Mouse (Mus musculus): ENCODE data around the gene Tnfrsf9. TPM values are rescaled to one million over a fixed set of nuclear protein-coding genes. Genes with fewer than 3 reads are reported as not detected.

The Tnfrsf9 gene
- polyA plus RNA-seq, 1 experiment: 1.0 TPM

- no peak for DNase-seq
- Histone ChIP-seq H3K4me1 (ENCODE audit: control insufficient read depth, insufficient read depth, low read length) (no peaks in the 10 kb centered on the region), H3K4me3 (replicated peaks; ENCODE audit: extremely low read depth, low read depth, low read length) (no peak overlapping the region)
- TF ChIP-seq CTCF (IDR thresholded peaks at IDR 0.05; ENCODE audit: insufficient read depth, low read length) (no peak), POLR2A (IDR thresholded peaks at IDR 0.05; ENCODE audit: borderline replicate concordance, extremely low read depth, low read depth, low read length) (no peak)
- 72% methylated on average over 6 of the region's 6 CpGs for WGBS
Measured at GRCm38 (mm10) chr4:150924936-150925335, 10.6 kb downstream of the Tnfrsf9 start.

DNA sequence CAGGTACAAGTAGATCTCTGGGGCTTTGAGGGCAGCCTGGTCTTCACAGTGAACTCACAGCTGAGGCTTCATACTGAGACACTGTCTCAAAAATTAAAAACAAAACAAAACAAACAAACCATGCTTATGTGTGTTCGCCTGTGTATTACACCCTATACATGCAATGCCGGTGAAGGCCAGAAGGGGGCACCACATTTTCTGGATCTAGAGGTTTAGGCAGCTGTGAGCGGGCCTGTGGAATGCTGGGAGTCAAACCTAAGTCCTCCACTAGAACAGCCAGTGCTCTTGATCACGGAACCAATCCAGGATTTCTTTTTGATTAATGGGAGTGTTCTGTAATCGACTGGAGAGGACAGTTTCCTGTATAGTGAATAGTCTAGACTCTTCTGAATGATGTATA, 11.6 kb downstream of the Tnfrsf9 start:
- DNase-seq: no peak
- 48% methylated on average over 5 of the region's 5 CpGs for WGBS
- Histone ChIP-seq H3K4me1 (ENCODE audit: control insufficient read depth, insufficient read depth, low read length) (no peaks in the 10 kb centered on the region), H3K4me3 (replicated peaks; ENCODE audit: extremely low read depth, low read depth, low read length) (no peak overlapping the region)
- TF ChIP-seq CTCF (IDR thresholded peaks at IDR 0.05; ENCODE audit: insufficient read depth, low read length): no peak
- no peak for TF ChIP-seq POLR2A (IDR thresholded peaks at IDR 0.05; ENCODE audit: borderline replicate concordance, extremely low read depth, low read depth, low read length)

- Histone ChIP-seq H3K4me3 (replicated peaks; ENCODE audit: extremely low read depth, low read depth, low read length) (no peak overlapping the region), H3K4me1 (ENCODE audit: control insufficient read depth, insufficient read depth, low read length) (no peaks in the 10 kb centered on the region)
- 45% methylated on average over 14 of the region's 14 CpGs for WGBS
- no peak for TF ChIP-seq CTCF (IDR thresholded peaks at IDR 0.05; ENCODE audit: insufficient read depth, low read length)
- TF ChIP-seq POLR2A (IDR thresholded peaks at IDR 0.05; ENCODE audit: borderline replicate concordance, extremely low read depth, low read depth, low read length): no peak
- no peak for DNase-seq
Measured at GRCm38 (mm10) chr4:150926924-150927705, 12.8 kb downstream of the Tnfrsf9 start.

GRCm38 (mm10) chr4:150927789-150928188, 13.4 kb downstream of the Tnfrsf9 start:
- no peaks in the 10 kb centered on the region for H3K4me1 ChIP-seq (ENCODE audit: control insufficient read depth, insufficient read depth, low read length)
- 29% methylated on average over 10 of the region's 10 CpGs for WGBS
- H3K4me3 ChIP-seq (replicated peaks; ENCODE audit: extremely low read depth, low read depth, low read length): no peak overlapping the region
- DNase-seq: no peak
- no peak for TF ChIP-seq POLR2A (IDR thresholded peaks at IDR 0.05; ENCODE audit: borderline replicate concordance, extremely low read depth, low read depth, low read length)
- TF ChIP-seq CTCF (IDR thresholded peaks at IDR 0.05; ENCODE audit: insufficient read depth, low read length): no peak

GRCm38 (mm10) chr4:150933503-150933902, 19.1 kb downstream of the Tnfrsf9 start:
- no peak for DNase-seq
- TF ChIP-seq POLR2A (IDR thresholded peaks at IDR 0.05; ENCODE audit: borderline replicate concordance, extremely low read depth, low read depth, low read length) (no peak), CTCF (IDR thresholded peaks at IDR 0.05; ENCODE audit: insufficient read depth, low read length) (no peak)
- 62% methylated on average over 1 of the region's 1 CpGs for WGBS
- Histone ChIP-seq H3K4me3 (replicated peaks; ENCODE audit: extremely low read depth, low read depth, low read length) (no peak overlapping the region), H3K4me1 (ENCODE audit: control insufficient read depth, insufficient read depth, low read length) (no peaks in the 10 kb centered on the region)

DNA sequence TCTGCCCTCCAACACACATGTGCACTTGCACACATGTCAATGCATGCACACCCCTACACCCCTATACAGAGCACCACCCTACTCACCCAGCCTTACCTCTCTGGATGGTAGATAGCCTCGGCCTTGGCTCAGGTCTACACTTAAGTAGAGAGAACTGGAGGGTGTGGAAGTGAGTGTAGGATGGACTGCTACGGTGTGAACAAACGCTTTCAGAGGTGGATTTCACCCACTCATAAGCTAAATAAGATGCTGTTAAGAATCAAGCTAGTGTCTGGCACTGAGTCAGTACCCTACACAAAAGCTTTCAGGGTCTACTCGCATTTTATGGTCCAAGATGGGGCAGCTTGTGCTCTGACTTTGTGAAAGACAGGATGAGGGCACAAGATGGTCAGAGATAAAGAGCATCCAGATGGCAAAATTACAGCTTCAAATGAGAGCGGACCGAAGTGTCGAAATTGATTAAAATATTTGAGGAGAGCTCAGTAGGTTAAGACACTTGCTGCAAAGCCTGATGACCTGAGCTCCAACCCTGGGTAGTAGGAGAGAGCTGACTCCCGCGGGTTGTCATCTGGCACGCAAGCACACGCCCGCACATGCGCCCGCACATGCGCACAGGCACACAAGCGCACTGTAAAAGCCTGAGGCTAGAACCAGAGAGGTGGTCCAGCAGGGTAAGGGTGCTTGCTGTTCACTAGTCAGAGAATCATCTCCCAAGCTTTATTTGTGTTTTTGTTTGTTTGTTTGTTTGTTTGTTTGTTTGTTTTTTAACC, 23.1 kb downstream of the Tnfrsf9 start:
- 65% methylated on average over 16 of the region's 16 CpGs for WGBS
- Histone ChIP-seq H3K4me3 (replicated peaks; ENCODE audit: extremely low read depth, low read depth, low read length) (no peak overlapping the region), H3K4me1 (ENCODE audit: control insufficient read depth, insufficient read depth, low read length) (no peaks in the 10 kb centered on the region)
- no peak for DNase-seq
- TF ChIP-seq CTCF (IDR thresholded peaks at IDR 0.05; ENCODE audit: insufficient read depth, low read length): no peak
- TF ChIP-seq POLR2A (IDR thresholded peaks at IDR 0.05; ENCODE audit: borderline replicate concordance, extremely low read depth, low read depth, low read length): no peak

- WGBS: 15% methylated on average over 14 of the region's 14 CpGs
Measured at GRCm38 (mm10) chr4:150938063-150938452, 23.7 kb downstream of the Tnfrsf9 start.

DNA sequence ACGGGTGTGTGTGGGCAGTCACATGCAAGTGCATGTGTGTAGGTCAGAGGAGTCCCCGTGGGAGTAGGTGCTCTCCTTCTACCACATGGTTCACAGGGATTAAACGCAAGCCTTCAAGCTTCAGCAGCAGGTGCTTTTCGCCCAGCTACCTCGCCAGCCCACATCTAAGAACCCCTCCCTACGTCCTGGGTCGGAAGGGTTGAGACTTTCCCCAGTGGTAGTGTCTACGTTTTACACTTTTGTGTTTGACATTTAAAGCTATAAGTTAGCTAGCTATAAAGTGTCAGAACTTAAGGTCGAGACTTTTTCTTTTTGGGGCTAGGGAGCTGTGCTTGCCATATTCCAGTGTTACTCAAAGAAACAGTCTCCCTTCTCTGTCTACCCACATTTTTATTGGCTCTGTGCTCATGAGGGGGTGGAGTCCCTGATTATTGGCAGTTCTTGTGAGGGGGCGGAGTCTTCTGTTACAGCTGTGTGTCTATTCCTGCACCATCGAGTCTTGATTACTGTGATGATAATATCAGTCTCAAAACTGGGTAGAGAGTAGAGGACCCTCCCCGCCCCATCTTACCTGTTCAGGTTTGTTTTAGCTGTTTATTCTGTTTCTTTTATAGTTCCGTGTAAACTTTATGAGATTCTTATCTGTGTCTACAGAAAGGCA, 25.8 kb downstream of the Tnfrsf9 start:
- no peak for DNase-seq
- 55% methylated on average over 13 of the region's 13 CpGs for WGBS
- Histone ChIP-seq H3K4me1 (ENCODE audit: control insufficient read depth, insufficient read depth, low read length) (no peaks in the 10 kb centered on the region), H3K4me3 (replicated peaks; ENCODE audit: extremely low read depth, low read depth, low read length) (no peak overlapping the region)
- no peak for TF ChIP-seq CTCF (IDR thresholded peaks at IDR 0.05; ENCODE audit: insufficient read depth, low read length)
- no peak for TF ChIP-seq POLR2A (IDR thresholded peaks at IDR 0.05; ENCODE audit: borderline replicate concordance, extremely low read depth, low read depth, low read length)

More at GRCm38 (mm10) chr4:150938063-150938452, 23.7 kb downstream of the Tnfrsf9 start:
- no peak for TF ChIP-seq POLR2A (IDR thresholded peaks at IDR 0.05; ENCODE audit: borderline replicate concordance, extremely low read depth, low read depth, low read length)
- no peak for TF ChIP-seq CTCF (IDR thresholded peaks at IDR 0.05; ENCODE audit: insufficient read depth, low read length)
- H3K4me3 ChIP-seq (replicated peaks; ENCODE audit: extremely low read depth, low read depth, low read length): no peak overlapping the region
- DNase-seq: no peak
- H3K4me1 ChIP-seq (ENCODE audit: control insufficient read depth, insufficient read depth, low read length): no peaks in the 10 kb centered on the region

DNA sequence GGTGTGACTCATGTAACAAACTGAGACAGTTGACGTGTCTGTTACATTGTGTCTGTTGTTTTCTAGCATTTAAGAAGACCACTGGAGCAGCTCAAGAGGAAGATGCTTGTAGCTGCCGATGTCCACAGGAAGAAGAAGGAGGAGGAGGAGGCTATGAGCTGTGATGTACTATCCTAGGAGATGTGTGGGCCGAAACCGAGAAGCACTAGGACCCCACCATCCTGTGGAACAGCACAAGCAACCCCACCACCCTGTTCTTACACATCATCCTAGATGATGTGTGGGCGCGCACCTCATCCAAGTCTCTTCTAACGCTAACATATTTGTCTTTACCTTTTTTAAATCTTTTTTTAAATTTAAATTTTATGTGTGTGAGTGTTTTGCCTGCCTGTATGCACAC, 30.3 kb downstream of the Tnfrsf9 start:
- no peak for DNase-seq
- TF ChIP-seq POLR2A (IDR thresholded peaks at IDR 0.05; ENCODE audit: borderline replicate concordance, extremely low read depth, low read depth, low read length): no peak
- TF ChIP-seq CTCF (IDR thresholded peaks at IDR 0.05; ENCODE audit: insufficient read depth, low read length): no peak
- Histone ChIP-seq H3K4me3 (replicated peaks; ENCODE audit: extremely low read depth, low read depth, low read length) (no peak overlapping the region), H3K4me1 (ENCODE audit: control insufficient read depth, insufficient read depth, low read length) (no peaks in the 10 kb centered on the region)
- 88% methylated on average over 7 of the region's 7 CpGs for WGBS

Measured in lung, adult 2 months (tissue).